Mouse (Mus musculus) embryonic facial prominence, embryonic 12.5 days (tissue): ENCODE results near the gene Adcy5. TPM values are rescaled to one million over a fixed set of nuclear protein-coding genes. Genes with fewer than 3 reads are reported as not detected.

Experiments used
- ATAC-seq: fragments of 200-750 bp; cut with Nextera tagmentation; 2 replicates; pipeline ENCODE4 v1.8.0; 2017; ENCODE audit not compliant: insufficient number of reproducible peaks, insufficient read depth, low FRiP score, low TSS enrichment
- H3K27ac ChIP-seq: fragments of 300-500 bp; sonication (generic); 2 replicates; pipeline ENCODE4 v1.5.1; 2016; ENCODE audit warnings: mild to moderate bottlenecking
- H3K27me3 ChIP-seq: fragments of 300-500 bp; sonication (generic); 2 replicates; pipeline ENCODE4 v1.6.1; 2016; ENCODE audit warnings: mild to moderate bottlenecking, moderate library complexity
- H3K36me3 ChIP-seq: fragments of 300-500 bp; sonication (generic); 2 replicates; pipeline ENCODE4 v1.6.1; 2016; ENCODE audit warnings: mild to moderate bottlenecking
- H3K4me1 ChIP-seq: fragments of 300-500 bp; sonication (generic); 2 replicates; pipeline ENCODE4 v1.6.1; 2016
- H3K4me2 ChIP-seq: fragments of 300-500 bp; sonication (generic); replicated peaks from 2 replicates; pipeline ENCODE4 v1.6.1; 2016; ENCODE audit warnings: mild to moderate bottlenecking, moderate library complexity
- H3K4me3 ChIP-seq: fragments of 300-500 bp; sonication (generic); 2 replicates; pipeline ENCODE4 v1.5.1; 2016; ENCODE audit warnings: mild to moderate bottlenecking
- H3K9ac ChIP-seq: fragments of 300-500 bp; sonication (generic); 2 replicates; pipeline ENCODE4 v1.6.1; 2016; ENCODE audit warnings: mild to moderate bottlenecking, moderate library complexity
- H3K9me3 ChIP-seq: fragments of 300-500 bp; sonication (generic); 2 replicates; pipeline ENCODE4 v1.6.1; 2016; ENCODE audit warnings: mild to moderate bottlenecking, moderate library complexity
- WGBS: fragments of 180-500 bp; shearing (Covaris S2); methylation state at CpG from one replicate; pipeline ENCODE4 v1.1.7; 2016; 5-methylcytosine and 5-hydroxymethylcytosine counted together
- polyA plus RNA-seq: library from polyadenylated mRNA; unstranded; fragments of >200 nt; fragmentation: Nextera tagmentation; extraction: Ambion mirVana; gene quantifications from 2 replicates; pipeline ENCODE4 v1.2.1, GENCODE M21; 2016

The Adcy5 gene
- polyA plus RNA-seq, 1 experiment from 2014 or later, result 2.1 TPM

DNA sequence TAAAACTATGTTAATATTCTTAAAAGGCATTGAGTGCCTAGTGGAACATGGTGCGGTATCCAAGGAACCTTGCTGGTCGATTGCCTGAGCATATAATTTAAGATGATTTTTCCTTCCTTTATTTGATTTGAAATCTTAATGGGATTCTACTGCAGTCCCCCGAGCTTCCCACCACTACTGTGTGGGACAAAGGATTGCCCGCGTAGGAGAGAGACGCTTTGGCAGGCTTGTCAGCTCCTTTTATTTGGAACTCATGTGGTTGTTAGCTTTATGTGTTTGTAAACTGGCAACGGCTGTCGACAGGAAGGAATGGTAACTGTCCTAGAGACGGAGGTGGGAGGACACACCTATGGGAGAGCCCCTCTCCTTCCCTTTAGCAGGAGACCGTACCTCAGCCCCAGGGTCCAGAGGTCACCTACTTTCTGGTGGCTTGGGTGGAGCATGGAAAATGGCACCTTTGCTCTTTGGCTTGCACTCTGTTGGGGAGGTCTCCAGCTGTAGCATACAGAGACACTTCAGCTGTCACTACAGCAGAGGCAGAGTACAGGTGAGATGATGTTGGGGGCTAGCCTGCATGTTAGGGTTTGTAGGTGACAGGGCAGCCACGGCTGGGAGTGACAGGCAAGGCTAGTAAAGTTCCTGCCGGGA lies 84.8 kb downstream of the Adcy5 start:
- no peak overlapping the region for H3K4me2 ChIP-seq
- ATAC-seq, result no peak
- H3K9me3 ChIP-seq, result no peaks in the 10 kb centered on the region
- no peaks in the 10 kb centered on the region for H3K27me3 ChIP-seq
- no peaks in the 10 kb centered on the region for H3K36me3 ChIP-seq
- H3K4me1 ChIP-seq, result peaks cover 4% of the 10 kb centered on the region; the same call in 1 of the 2 replicates
- no peak overlapping the region for H3K4me3 ChIP-seq
- no peak overlapping the region for H3K9ac ChIP-seq
- no peak overlapping the region for H3K27ac ChIP-seq
- 78% methylated on average over 12 of the region's 12 CpGs for WGBS

DNA sequence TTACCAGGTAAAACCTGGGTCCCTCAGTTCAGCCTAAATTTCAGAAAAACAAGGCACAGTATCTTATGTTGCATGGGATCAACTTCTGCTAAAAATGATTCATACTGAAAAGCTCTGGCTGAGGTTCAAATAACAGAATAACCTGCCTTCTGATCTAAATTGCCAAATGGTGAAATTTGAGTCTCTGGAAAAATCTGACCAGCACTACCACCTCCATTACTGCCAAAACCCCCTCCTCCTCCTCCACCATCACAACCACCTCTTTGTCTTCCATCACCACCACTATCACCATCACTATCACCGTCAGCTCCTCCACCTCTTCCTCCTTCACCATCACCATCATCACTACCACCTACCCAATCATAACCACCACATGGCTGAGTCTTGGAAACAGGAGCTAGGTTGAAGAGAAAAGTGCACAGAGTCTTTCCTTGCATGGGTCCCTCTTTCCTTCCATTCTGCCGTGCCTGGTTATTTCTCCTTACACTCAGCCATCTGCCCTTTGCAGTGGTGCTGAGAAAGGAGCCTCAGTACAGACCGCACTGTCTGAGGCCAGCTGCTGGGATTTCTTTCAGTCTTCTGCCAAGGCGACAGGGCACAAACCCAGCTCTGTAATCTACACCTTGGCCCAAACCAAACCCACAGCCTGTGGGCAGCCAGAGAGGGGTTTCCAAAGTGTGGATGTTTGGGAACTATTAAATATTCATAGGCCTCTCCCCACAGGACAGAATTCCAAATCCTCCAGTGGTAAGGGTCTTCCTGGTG lies 85.5 kb downstream of the Adcy5 start:
- Histone ChIP-seq H3K4me3 (no peak overlapping the region), H3K9me3 (no peaks in the 10 kb centered on the region), H3K4me1 (peaks cover 4% of the 10 kb centered on the region; the same call in 1 of the 2 replicates), H3K36me3 (no peaks in the 10 kb centered on the region), H3K9ac (no peak overlapping the region), H3K4me2 (no peak overlapping the region), H3K27me3 (no peaks in the 10 kb centered on the region), H3K27ac (no peak overlapping the region)
- WGBS, result 71% methylated on average over 4 of the region's 4 CpGs
- no peak; the same call in 1 of the 2 replicates for ATAC-seq

DNA sequence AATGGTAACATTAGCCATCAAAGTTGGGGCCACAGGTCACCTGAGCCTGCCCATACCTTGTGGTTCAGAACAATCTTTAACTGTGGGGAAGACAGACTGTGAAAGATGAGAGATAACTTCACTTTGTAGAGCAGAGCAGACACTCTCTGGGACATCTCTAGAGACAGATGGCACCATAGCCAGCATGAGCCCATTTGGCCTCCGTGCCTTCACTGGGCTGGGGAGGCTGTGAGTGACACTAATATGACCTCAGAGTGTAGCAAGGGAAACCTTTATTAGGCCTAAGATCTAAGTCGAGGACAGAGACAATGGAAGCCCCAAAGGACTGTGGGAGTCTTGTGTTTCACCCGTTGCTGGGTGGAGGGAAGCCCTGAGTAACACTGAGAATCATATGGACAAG lies 92.7 kb downstream of the Adcy5 start:
- H3K9ac ChIP-seq, result no peak overlapping the region
- H3K36me3 ChIP-seq, result no peaks in the 10 kb centered on the region
- no peaks in the 10 kb centered on the region for H3K9me3 ChIP-seq
- H3K4me3 ChIP-seq, result no peak overlapping the region
- no peak overlapping the region for H3K27ac ChIP-seq
- no peak for ATAC-seq
- no peaks in the 10 kb centered on the region for H3K4me1 ChIP-seq
- no peaks in the 10 kb centered on the region for H3K27me3 ChIP-seq
- WGBS, result 77% methylated on average over 3 of the region's 3 CpGs
- H3K4me2 ChIP-seq, result no peak overlapping the region

DNA sequence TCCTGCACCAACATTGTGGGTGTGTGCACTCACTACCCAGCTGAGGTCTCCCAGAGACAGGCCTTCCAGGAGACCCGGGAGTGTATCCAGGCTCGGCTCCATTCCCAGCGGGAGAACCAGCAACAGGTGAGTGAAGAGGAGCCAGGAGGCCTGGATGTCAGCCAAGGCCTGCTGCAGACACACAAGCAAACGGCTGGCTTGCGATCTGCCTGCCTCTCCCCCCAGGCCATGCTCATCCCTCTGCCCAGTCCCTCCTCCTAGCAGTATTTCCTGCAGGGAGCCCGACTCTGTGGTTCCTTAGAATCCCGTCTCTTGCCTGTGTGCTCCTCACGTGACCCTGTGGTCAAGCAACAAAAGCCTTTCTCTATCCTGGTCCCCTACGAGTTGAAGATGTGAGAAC lies 94.1 kb downstream of the Adcy5 start:
- H3K4me2 ChIP-seq, result no peak overlapping the region
- H3K4me1 ChIP-seq, result no peaks in the 10 kb centered on the region
- H3K27ac ChIP-seq, result no peak overlapping the region
- H3K4me3 ChIP-seq, result no peak overlapping the region
- WGBS, result 29% methylated on average over 9 of the region's 9 CpGs
- no peaks in the 10 kb centered on the region for H3K9me3 ChIP-seq
- no peaks in the 10 kb centered on the region for H3K27me3 ChIP-seq
- no peaks in the 10 kb centered on the region for H3K36me3 ChIP-seq
- H3K9ac ChIP-seq, result no peak overlapping the region
- ATAC-seq, result no peak

- Histone ChIP-seq H3K4me2 (no peak overlapping the region), H3K4me1 (no peaks in the 10 kb centered on the region), H3K4me3 (no peak overlapping the region), H3K27ac (no peak overlapping the region), H3K27me3 (no peaks in the 10 kb centered on the region), H3K9me3 (no peaks in the 10 kb centered on the region), H3K36me3 (no peaks in the 10 kb centered on the region), H3K9ac (no peak overlapping the region)
- WGBS, result 89% methylated on average over 6 of the region's 6 CpGs
- ATAC-seq, result no peak
Observed at GRCm38 (mm10) chr16:35249763-35250162, 95.1 kb downstream of the Adcy5 start.

DNA sequence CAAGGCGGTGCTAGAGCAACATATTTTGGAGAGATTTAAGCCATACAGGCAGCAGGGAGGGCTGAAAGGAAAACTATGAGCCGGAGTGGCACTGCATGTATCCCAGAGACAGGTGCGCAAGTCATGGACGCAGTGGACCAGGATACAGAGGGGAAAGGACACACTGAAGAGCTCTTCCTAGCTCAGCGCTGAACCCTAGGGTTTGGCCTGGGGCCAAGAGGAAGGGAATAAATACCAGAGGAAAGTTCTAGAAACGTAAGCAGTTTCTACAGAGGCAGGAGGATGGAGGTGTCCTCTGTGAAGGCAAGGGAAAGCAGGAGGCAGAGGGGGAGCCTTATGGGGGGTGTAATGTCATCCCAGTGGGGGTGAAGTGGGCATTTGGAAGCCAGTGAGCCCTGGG lies 97.0 kb downstream of the Adcy5 start:
- no peaks in the 10 kb centered on the region for H3K4me1 ChIP-seq
- no peak overlapping the region for H3K4me3 ChIP-seq
- H3K4me2 ChIP-seq, result no peak overlapping the region
- H3K27ac ChIP-seq, result no peak overlapping the region
- no peaks in the 10 kb centered on the region for H3K9me3 ChIP-seq
- H3K27me3 ChIP-seq, result no peaks in the 10 kb centered on the region
- H3K9ac ChIP-seq, result no peak overlapping the region
- WGBS, result 82% methylated on average over 6 of the region's 6 CpGs
- ATAC-seq, result no peak
- H3K36me3 ChIP-seq, result no peaks in the 10 kb centered on the region

DNA sequence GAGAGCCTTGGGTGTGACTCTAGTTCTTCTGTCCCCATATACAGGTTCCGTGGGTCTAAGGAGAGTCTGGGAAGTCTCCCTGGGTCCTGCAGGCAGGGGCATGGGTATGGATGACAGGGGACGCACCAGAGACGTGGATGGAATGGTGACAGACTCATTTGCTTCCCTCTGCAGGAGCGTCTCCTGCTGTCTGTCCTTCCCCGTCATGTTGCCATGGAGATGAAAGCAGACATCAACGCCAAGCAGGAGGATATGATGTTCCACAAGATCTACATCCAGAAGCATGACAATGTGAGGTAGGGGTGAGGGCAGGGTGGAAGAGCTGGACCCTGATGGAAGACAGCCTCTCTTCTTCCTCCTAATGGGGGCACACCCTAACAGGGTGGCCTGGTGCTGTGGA lies 98.3 kb downstream of the Adcy5 start:
- H3K9ac ChIP-seq, result no peak overlapping the region
- H3K9me3 ChIP-seq, result no peaks in the 10 kb centered on the region
- H3K36me3 ChIP-seq, result no peaks in the 10 kb centered on the region
- H3K4me1 ChIP-seq, result no peaks in the 10 kb centered on the region
- WGBS, result 77% methylated on average over 6 of the region's 6 CpGs
- H3K4me2 ChIP-seq, result no peak overlapping the region
- ATAC-seq, result no peak
- no peaks in the 10 kb centered on the region for H3K27me3 ChIP-seq
- no peak overlapping the region for H3K27ac ChIP-seq
- H3K4me3 ChIP-seq, result no peak overlapping the region

- ATAC-seq, result no peak
- Histone ChIP-seq H3K4me1 (no peaks in the 10 kb centered on the region), H3K9me3 (no peaks in the 10 kb centered on the region), H3K4me3 (no peak overlapping the region), H3K27ac (no peak overlapping the region), H3K36me3 (no peaks in the 10 kb centered on the region), H3K9ac (no peak overlapping the region), H3K4me2 (no peak overlapping the region), H3K27me3 (no peaks in the 10 kb centered on the region)
- WGBS, result 65% methylated on average over 11 of the region's 11 CpGs
Observed at GRCm38 (mm10) chr16:35255981-35256380, 101.3 kb downstream of the Adcy5 start.

DNA sequence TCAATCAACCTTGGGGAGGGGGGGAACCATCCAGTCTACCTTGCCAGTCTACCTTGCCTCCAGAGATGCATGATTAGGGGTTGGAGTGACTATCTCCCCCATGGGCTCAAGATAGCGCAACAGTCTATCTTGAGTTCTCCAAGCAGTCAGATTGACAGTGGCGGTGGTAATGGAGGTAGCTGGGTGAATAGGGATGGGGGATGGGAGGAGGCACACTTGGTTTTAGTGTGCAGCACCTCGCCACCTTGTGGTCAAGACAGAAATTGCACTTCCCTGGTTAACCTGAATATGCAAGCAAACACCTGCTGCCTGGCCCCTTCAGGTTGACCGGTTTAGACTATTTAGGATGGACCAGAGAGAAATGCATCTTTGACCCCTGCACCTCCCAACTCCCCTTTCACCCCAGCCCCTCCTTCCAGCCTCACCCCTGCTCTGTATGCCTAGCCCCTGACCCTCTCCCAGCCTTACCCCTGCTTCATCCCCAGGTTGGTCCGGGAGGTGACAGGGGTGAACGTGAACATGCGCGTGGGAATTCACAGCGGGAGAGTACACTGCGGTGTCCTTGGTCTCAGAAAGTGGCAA lies 115.8 kb downstream of the Adcy5 start:
- Histone ChIP-seq H3K4me3 (no peak overlapping the region), H3K4me1 (no peaks in the 10 kb centered on the region), H3K9me3 (no peaks in the 10 kb centered on the region), H3K36me3 (no peaks in the 10 kb centered on the region), H3K9ac (no peak overlapping the region), H3K27me3 (0 out of 2 replicates have a peak, but pooled peaks cover 4% of the 10 kb centered on the region), H3K27ac (no peak overlapping the region), H3K4me2 (no peak overlapping the region)
- WGBS, result 40% methylated on average over 10 of the region's 10 CpGs
- no peak for ATAC-seq

DNA sequence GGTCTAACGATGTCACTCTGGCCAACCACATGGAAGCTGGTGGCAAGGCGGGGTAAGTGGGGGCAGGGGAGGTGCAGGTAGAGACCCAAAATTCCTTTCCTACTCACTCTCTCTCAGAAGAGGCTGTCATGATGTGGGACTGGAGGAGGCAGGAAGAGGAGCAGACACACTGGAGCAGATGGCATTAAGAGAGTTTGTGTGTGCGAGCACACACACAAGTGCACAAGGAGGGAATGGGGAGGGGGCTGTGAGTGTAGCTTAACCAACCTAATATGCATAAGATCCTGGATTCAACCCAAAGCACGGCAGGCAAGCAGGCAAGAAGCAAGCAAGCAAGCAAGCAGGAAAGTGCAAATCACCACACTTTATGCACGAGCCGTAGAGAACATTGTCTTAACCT lies 116.3 kb downstream of the Adcy5 start:
- Histone ChIP-seq H3K9me3 (no peaks in the 10 kb centered on the region), H3K36me3 (no peaks in the 10 kb centered on the region), H3K9ac (no peak overlapping the region), H3K4me1 (no peaks in the 10 kb centered on the region), H3K4me3 (no peak overlapping the region), H3K4me2 (no peak overlapping the region), H3K27ac (no peak overlapping the region), H3K27me3 (0 out of 2 replicates have a peak, but pooled peaks cover 4% of the 10 kb centered on the region)
- WGBS, result 76% methylated on average over 6 of the region's 6 CpGs
- no peak for ATAC-seq

DNA sequence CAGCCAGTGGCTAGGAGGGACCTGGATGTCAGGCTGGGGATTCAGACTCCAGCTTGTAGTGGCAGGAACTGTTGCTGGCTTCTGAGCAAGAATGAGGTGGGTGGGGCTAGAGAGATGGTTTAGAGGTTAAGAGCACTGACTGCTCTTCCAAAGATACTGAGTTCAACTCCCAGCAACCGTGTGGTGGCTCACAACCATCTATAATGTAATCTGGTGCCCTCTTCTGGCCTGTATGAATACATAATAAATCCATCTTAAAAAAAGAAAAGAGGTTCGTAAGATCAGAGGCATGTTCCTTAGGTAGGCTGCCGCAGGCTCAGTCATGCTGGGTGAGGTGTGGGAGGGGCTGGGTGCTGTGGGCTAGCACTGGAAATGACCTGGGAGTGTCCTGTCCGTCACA lies 116.9 kb downstream of the Adcy5 start:
- ATAC-seq, result no peak
- H3K27me3 ChIP-seq, result 0 out of 2 replicates have a peak, but pooled peaks cover 4% of the 10 kb centered on the region

GRCm38 (mm10) chr16:35272417-35272816 lies 117.7 kb downstream of the Adcy5 start:
- no peak overlapping the region for H3K9ac ChIP-seq
- ATAC-seq, result no peak
- no peak overlapping the region for H3K4me3 ChIP-seq
- H3K27ac ChIP-seq, result no peak overlapping the region
- H3K9me3 ChIP-seq, result no peaks in the 10 kb centered on the region
- no peaks in the 10 kb centered on the region for H3K36me3 ChIP-seq
- 42% methylated on average over 4 of the region's 4 CpGs for WGBS
- H3K4me1 ChIP-seq, result no peaks in the 10 kb centered on the region
- H3K27me3 ChIP-seq, result 0 out of 2 replicates have a peak, but pooled peaks cover 4% of the 10 kb centered on the region
- no peak overlapping the region for H3K4me2 ChIP-seq

More for the DNA sequence above, 116.9 kb downstream of the Adcy5 start:
- H3K4me2 ChIP-seq, result no peak overlapping the region
- H3K4me3 ChIP-seq, result no peak overlapping the region
- H3K4me1 ChIP-seq, result no peaks in the 10 kb centered on the region
- H3K9ac ChIP-seq, result no peak overlapping the region
- 31% methylated on average over 4 of the region's 4 CpGs for WGBS
- H3K36me3 ChIP-seq, result no peaks in the 10 kb centered on the region
- no peak overlapping the region for H3K27ac ChIP-seq
- no peaks in the 10 kb centered on the region for H3K9me3 ChIP-seq
